ENCODE assay signal across 8 mouse cellular contexts in the genomic region with DNA sequence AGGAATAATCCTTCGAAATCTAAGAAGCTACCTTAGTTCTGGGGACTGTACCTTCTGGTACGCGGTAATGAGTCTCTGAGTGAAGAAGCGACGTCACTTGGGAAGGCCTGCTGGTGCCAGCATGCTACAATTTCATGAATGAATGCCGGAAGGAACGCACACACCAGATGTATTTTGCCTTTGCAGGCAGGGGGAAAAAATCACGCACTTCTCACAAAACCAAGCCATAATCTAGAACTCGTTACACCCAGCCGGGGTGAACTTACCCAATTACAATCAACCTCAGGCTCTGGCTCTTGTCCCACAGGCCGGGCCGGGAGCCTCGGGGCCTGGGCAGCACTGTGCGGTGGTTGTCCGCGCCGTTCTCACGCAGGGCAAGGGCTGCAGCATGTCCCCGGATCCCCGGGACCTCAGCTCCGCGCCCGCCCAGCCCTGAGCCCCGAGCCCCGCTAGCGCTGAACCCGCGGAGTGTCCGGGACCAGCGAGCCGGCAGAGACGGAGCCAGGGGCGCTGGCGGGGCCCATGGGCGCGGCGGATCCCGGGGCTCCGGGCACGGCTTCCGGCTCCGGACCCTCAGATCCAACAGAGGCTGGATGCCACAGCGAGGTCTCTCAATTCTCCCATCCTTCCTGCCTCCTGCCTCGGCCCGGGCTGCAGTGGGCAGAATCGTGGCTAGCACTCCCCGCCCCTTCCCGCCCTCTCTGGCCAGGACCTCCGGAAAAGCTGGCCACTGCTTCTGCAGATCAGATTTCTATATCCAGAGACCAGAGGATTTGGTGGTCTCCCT. TPM values are rescaled to one million over a fixed set of nuclear protein-coding genes. Genes with fewer than 3 reads are reported as not detected.
A peak's percentile ranks its signal among the peaks of the same experiment; 100 is the strongest.
DNase-seq lines count a peak whose midpoint lies in the region; ATAC-seq and TF ChIP-seq lines count a peak whose summit lies in the region.

No protein-coding gene starts in this region.

- intact Hi-C loops in heart, postnatal 25 days (cut with DNase I) = no loop called here

- TF ChIP-seq CTCF in layer of hippocampus, adult 2 months (conservative IDR thresholded peaks at IDR 0.05) = no peak

- 2% methylated on average over 49 of the region's 49 CpGs for WGBS in forebrain, embryonic 15.5 days
- 3% methylated on average over 48 of the region's 49 CpGs for WGBS in lung, embryonic 16.5 days

- peak overlapping the region; percentile 70 for H3K9ac ChIP-seq in forebrain, embryonic 15.5 days (replicated peaks)
- peak overlapping the region; percentile 83 for H3K9ac ChIP-seq in lung, embryonic 16.5 days (ENCODE audit: low read length)

- peak; percentile 85 for ATAC-seq in forebrain, embryonic 15.5 days (replicated peaks)
- peak; percentile 87 for ATAC-seq in lung, embryonic 16.5 days (ENCODE audit: low read depth)

- peak overlapping the region; percentile 3; the same call in 1 of the 2 replicates for H3K27ac ChIP-seq in forebrain, embryonic 15.5 days (replicated peaks)
- H3K27ac ChIP-seq in layer of hippocampus, adult 2 months = peak overlapping the region; percentile 74
- H3K27ac ChIP-seq in lung, embryonic 16.5 days (ENCODE audit: low read length) = peak overlapping the region; percentile 43

- no peaks in the 10 kb centered on the region for H3K27me3 ChIP-seq in forebrain, embryonic 15.5 days
- no peaks in the 10 kb centered on the region for H3K27me3 ChIP-seq in lung, embryonic 16.5 days (ENCODE audit: control insufficient read depth, insufficient read depth, low read depth, low read length)

- no peaks in the 10 kb centered on the region for H3K9me3 ChIP-seq in forebrain, embryonic 15.5 days
- H3K9me3 ChIP-seq in lung, embryonic 16.5 days (ENCODE audit: control insufficient read depth, low read length) = no peaks in the 10 kb centered on the region

- peaks cover 10% of the 10 kb centered on the region; the same call in 1 of the 2 replicates for H3K4me1 ChIP-seq in forebrain, embryonic 15.5 days
- peaks cover 6% of the 10 kb centered on the region for H3K4me1 ChIP-seq in lung, embryonic 16.5 days (replicated peaks; ENCODE audit: control insufficient read depth, insufficient read depth, low read length)

- no peaks in the 10 kb centered on the region for H3K36me3 ChIP-seq in forebrain, embryonic 15.5 days
- 0 out of 2 replicates have a peak, but pooled peaks cover 2% of the 10 kb centered on the region for H3K36me3 ChIP-seq in lung, embryonic 16.5 days (ENCODE audit: control insufficient read depth, insufficient read depth, low read length)

- DNase-seq in NIH3T3 (ENCODE audit: low read depth) = peak; percentile 79
- DNase-seq in cerebellum, adult 11-12 months = peak; percentile 45
- DNase-seq in heart, postnatal 25 days (ENCODE audit: low spot score) = peak; percentile 6
- DNase-seq in layer of hippocampus, adult 2 months (ENCODE audit: low spot score in 2 of 2) = peak in 1 of 2 experiments; percentile 15
- DNase-seq in right cerebral cortex, adult 2 months (ENCODE audit: low spot score in 2 of 2) = peak; percentile 48 to 60
- DNase-seq in c-Kit-positive CD71-positive TER-119-positive erythroid progenitor cells, embryonic 14.5 days (ENCODE audit: low spot score) = no peak

- H3K4me2 ChIP-seq in forebrain, embryonic 15.5 days (replicated peaks) = peak overlapping the region; percentile 83
- H3K4me2 ChIP-seq in lung, embryonic 16.5 days (ENCODE audit: low read depth, low read length) = peak overlapping the region; percentile 93

- peak overlapping the region; percentile 58 for H3K4me3 ChIP-seq in forebrain, embryonic 15.5 days
- H3K4me3 ChIP-seq in layer of hippocampus, adult 2 months = peak overlapping the region; percentile 72
- peak overlapping the region; percentile 73 for H3K4me3 ChIP-seq in lung, embryonic 16.5 days (ENCODE audit: low read length)

RNA-seq across cellular contexts. Expression of a gene that starts 23.8 kb away (rescaled TPM):
- 4.5 and 5.1 TPM in 2 replicates for polyA plus RNA-seq in forebrain, embryonic 15.5 days (2015; fragmentation: Nextera tagmentation; extraction: Ambion mirVana)
- total RNA-seq in heart, postnatal 25 days (2021) = 1 to 10 TPM; 3.2 to 4.1 TPM
- 10 to 100 TPM; 12.1 to 12.5 TPM for total RNA-seq in layer of hippocampus, adult 2 months (2021)
- 8.7 and 9.8 TPM in 2 replicates for polyA plus RNA-seq in lung, embryonic 16.5 days (2015; fragmentation: Nextera tagmentation; extraction: Ambion mirVana)

RNA-seq across cellular contexts. Expression of a gene that starts 25.3 kb away (rescaled TPM):
- polyA plus RNA-seq in forebrain, embryonic 15.5 days (2015; fragmentation: Nextera tagmentation; extraction: Ambion mirVana) = 0.56 and 0.68 TPM in 2 replicates
- total RNA-seq in heart, postnatal 25 days (2021) = 1 to 10 TPM; 1.9 to 2.1 TPM
- 1 to 10 TPM; 6.7 to 8.3 TPM for total RNA-seq in layer of hippocampus, adult 2 months (2021)
- 1.4 and 1.9 TPM in 2 replicates for polyA plus RNA-seq in lung, embryonic 16.5 days (2015; fragmentation: Nextera tagmentation; extraction: Ambion mirVana)

RNA-seq across cellular contexts. Expression of a gene that starts 50.1 kb away (rescaled TPM):
- polyA plus RNA-seq in forebrain, embryonic 15.5 days (2015; fragmentation: Nextera tagmentation; extraction: Ambion mirVana) = 0.11 TPM in 1 of 2 replicates, not detected in the other
- total RNA-seq in heart, postnatal 25 days (2021) = not detected
- total RNA-seq in layer of hippocampus, adult 2 months (2021) = not detected
- 0.10 TPM in 1 of 2 replicates, not detected in the other for polyA plus RNA-seq in lung, embryonic 16.5 days (2015; fragmentation: Nextera tagmentation; extraction: Ambion mirVana)

RNA-seq across cellular contexts. Expression of a gene that starts 52.6 kb away (rescaled TPM):
- 0.93 and 0.94 TPM in 2 replicates for polyA plus RNA-seq in forebrain, embryonic 15.5 days (2015; fragmentation: Nextera tagmentation; extraction: Ambion mirVana)
- 1 to 10 TPM; 7.0 to 7.3 TPM for total RNA-seq in heart, postnatal 25 days (2021)
- 10 to 100 TPM in 1 of 2 experiments, 1 to 10 TPM in 1; 7.6 to 10.5 TPM for total RNA-seq in layer of hippocampus, adult 2 months (2021)
- polyA plus RNA-seq in lung, embryonic 16.5 days (2015; fragmentation: Nextera tagmentation; extraction: Ambion mirVana) = 2.7 and 4.7 TPM in 2 replicates

Comparison
In these comparisons a context has a peak if more than half of its experiments do, and no peak if none do; other contexts are left out.
1. H3K27ac ChIP-seq: peak in every context shown above with its lines; median percentile 74 in layer of hippocampus, adult 2 months; 43 in lung, embryonic 16.5 days; 3 in forebrain, embryonic 15.5 days.